Mouse (Mus musculus) c-Kit-positive CD71-negative TER-119-negative erythroid progenitor cells, embryonic 14.5 days (primary cell): ENCODE data around the gene Prune1.

ENCODE experiments used
- DNase-seq: peaks from one replicate; pipeline ENCODE4 v3.0.0-alpha.2; 2013; ENCODE audit warnings: low read depth

Prune1 gene

DNA sequence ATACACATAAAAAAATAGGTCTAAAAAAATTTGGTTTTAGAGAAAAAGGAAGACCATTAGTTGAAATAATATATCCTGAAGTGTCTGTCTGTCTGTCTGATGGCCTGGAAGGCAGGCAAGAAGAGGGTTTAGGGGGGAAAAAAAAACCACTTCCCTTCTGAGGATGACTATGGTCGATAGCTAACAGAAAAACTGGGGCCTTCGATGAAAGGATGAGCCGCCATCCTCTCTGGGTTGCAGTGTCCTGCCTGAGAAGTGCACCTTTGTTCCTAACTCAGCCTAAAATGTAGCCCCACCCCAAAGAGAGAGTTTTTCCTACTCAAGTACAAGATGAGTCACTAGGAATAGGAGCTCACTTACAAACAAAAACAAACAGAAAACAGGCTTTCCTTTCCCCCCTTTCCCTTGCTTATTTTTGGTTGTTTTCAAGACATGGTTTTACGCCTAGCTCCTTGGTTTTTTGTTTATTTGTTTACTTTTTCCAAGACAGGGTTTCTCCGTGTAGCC is 5.4 kb downstream of the Prune1 start:
- no peak for DNase-seq

DNA sequence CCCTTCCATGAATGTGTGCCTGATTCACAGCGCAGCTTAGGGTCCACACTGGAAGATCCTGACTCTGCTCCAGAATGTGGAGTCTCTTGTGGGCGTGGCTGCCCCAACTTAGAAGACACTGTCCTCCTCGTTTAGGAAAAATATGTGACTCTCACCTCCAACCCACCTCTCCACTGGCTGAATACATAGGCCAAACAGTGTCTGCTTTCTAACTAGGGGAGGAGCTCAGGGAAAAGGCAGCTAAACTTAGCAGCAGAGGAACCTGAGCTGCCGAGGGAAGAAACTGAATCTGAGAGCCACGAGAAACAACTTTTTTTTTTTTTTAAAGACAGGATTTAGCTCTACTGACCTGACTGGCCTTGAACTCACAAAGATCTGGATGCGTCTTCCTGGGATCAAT is 6.7 kb downstream of the Prune1 start:
- no peak for DNase-seq

DNA sequence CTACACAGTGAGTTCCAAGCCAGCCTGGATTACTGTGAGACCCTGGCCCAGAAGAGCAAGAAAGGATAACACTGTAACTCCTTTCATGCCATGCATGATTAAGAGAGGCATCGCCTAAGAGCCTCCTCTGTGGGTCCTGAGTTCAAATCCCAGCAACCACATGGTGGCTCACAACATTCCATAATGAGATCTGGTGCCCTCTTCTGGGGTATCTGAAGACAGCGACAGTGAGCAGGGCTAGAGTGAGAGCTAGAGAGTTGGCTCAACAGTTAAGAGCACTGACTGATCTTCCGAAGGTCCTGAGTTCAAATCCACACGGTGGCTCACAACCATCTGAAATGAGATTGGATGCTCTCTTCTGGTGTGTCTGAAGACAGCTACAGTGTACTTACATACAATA is 7.4 kb downstream of the Prune1 start:
- DNase-seq, result no peak

DNA sequence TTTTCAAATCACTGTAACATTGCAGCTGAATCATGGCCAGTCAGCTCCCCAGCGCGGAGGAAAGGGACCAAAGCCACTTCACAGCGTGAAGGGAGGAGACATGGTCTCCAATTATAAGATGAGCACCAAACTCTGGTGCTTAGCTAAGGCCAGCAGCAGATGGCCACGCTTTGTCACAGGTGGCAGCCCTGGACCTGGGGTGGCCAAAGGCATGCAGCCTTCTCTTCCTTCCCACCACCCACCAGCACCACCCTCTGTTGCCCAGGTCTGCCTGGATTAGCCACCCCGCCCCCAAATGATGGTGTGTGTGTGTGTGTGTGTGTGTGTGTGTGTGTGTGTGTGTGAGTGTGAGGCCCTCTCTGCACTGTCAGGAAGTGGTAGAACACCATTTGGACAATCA is 8.4 kb downstream of the Prune1 start:
- no peak for DNase-seq

DNA sequence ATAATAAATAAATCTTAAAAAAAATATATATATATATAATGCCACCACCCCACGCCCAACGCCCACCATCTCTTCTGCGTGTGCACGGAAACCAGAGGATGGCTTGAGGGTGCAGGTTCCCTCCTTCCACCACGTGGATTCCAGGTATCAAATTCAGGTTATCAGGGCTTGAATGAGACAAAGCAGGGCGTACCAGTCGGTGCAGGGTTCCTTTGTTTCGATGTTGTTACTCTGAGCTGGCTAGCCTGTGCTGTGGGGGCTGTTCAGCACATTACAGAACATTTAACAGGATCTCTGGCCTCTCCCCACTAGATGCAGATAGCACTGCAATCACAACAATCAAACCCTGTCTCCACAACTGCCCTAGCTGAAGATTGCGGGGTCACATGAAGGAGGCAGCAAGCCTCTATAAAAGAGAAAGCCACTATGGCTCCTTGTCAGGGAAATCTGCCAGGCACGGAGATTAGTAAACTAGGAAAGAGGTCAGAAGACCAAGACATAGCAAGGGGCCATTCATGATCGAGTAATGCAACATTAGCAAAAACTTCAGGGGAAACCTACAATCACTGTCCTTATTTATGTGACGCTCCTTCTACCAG is 11.0 kb downstream of the Prune1 start:
- no peak for DNase-seq

DNA sequence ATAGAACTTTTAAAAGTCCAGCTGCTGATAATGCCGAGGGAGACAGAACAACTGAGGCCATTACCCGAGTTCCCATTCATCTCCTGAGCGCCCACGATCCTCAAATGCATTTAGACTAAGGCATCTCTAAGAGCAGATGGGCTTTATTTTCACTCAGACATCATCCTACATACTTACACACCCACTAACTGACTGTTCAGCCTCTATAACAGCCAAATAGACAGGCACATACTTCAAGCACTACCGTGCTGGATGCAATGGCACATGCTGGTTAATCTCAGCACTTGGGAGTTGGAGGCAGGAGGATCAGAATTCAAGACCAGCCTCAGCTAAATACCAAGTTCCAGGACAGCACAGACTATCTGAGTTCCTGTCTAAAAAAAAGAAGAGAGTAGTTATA is 12.1 kb downstream of the Prune1 start:
- no peak for DNase-seq

DNA sequence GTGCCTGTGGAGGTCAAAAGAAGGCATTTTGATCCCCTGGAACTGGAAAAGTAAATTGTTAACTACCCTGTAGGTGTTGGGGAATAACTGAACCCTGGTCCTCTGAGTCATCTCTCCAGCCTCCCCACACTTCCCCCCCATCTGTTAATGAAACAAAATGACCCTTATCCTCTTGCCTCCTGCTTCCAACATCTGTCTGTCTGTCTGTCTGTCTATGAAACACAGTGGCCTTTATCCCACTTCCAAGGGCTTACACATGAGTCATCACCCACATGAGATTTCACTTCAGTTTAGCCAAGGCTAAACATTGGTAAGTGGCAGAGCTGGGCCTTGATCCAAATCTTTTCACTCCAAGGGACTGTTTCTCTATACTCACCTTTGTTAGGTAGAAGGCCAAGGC is 14.0 kb downstream of the Prune1 start:
- no peak for DNase-seq

DNA sequence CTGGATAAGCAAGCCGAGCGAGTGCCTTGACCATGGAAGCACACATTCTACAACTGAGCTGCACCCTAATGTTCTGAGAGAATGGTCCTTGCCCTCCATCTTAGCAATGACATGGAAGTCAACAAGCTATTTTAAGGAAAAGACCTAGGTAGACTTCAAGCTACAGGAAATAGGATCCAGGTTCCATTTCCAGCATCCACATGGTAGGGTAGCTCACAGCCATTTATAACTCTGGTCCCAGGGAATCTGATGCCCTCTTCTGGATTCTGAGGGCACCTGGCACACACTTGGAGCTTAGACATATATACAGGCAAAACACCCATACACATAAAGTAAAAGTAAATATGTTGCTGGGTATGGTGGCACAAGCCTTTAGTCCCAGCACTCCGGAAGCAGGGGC is 15.8 kb downstream of the Prune1 start:
- DNase-seq, result no peak

DNA sequence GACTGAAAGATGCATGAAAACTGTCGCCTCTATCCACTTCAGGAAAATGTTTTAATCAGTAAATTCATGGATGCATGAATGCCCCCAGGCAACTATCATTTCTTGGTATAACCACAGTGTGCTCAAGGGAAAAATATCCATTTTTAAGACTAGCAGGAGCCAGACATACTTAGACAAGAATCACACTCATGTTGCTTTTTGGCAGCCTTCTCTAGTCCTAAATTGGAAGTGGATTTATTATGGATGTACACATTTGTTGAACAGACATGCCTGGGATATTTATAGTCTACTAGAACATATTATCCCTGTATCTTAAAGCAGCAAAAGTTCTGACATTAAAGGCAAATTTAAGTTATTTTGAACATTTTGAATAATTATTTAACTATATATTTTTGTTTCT is 17.2 kb downstream of the Prune1 start:
- DNase-seq, result no peak

DNA sequence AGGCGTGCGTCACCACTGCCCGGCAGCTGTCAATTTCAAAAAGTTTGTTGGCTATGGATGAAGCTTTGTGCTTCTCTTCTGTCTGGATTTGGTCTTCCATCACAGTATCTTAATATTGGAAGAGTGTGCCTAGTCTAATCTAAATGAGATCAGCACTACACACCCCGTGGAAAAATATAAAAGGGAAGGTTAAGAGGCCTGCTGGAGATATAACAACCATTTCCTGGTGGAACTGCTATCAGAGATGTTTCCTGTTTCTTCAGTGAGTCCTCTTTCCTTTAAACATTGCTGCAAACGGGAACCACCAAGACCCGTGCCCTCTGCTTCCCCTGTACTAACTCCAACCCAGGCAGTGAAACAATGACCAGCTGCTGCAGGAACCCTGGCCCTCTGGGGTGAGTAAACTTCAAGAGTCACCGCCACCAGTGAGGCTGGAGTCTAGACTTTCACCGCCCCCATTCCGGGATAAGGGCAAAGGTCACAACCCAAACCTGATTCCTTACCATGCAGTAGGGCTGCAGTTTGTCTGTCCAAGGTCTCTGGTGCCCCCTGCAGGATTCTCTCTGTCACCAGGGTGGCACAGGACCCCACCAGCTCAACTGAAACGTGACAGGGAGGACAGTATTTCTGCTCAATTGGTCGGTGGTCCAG is 18.7 kb downstream of the Prune1 start:
- DNase-seq, result peak; percentile 57

DNA sequence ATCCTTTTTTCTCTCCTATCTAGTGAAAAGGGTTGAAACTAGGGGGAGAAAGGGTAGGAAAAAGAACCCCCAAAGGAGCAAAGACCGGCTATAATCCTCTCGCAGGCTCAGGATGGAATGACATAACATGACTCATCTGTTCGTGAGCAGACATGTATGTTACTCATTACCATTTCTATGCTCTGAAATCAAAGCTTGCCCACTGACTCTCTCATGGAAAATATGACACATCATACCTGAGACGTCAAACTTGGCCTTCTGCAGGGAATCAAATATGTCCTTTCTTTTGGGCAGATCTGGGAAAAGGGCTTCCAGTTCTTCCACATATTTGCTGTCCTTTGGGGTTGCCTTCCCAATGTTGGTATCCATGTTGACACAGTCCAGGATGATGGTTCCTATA is 19.9 kb downstream of the Prune1 start:
- no peak for DNase-seq

DNA sequence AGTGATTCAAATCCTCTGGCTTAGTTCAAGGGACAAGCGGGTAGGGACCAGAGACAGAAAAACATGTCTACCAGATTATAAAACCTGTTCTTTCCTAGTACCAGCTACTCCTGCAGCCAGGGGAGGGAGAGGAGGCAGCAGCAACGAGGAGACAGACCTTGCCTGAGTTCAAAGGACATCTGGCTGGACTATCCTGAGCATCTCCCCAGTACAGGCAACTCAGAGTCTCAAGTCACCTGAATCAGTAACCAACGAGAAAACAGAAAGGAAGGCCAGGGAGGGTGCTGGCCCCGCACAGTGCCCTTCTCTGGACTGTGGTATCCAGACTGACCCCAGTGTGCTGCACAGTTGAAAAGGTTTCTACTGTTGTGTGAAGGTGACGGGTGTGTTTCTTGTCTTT is 24.9 kb downstream of the Prune1 start:
- DNase-seq, result no peak

DNA sequence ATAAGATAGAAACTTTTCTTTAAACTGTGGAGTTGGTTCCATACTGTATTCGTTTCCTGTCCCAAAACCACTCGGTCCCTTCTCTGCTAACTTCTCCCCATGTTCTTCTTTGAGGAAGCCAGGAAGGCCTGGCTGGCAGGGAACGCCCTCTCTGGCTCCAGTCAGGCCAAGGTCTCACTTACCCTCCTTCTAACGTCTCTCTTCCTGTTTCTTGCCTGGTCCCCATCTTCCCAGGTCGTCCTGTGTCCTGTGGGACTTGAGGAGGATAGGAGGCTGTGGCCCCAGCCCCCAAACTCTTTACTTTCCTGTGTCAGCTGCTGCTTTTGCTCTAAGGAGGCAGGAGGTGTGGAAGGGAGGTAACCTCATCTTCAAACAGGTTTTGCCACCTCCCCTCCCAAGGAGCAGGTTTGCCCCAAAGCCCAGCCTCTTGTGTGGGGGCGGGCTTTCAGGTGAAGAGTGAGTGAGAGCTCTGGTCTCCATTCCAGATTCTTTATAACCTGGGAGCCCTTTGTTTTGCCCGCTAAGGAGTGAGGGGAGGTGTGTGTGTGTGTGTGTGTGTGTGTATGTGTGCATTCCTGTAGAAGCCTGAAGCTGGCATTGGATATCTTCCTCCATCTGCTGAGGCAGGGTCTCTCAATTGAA is 31.0 kb downstream of the Prune1 start, which contains the start of gene Bnipl:
Bnipl (minus strand) TSS at position 411 of the 642 bp plus-strand sequence.
- DNase-seq, result no peak

DNA sequence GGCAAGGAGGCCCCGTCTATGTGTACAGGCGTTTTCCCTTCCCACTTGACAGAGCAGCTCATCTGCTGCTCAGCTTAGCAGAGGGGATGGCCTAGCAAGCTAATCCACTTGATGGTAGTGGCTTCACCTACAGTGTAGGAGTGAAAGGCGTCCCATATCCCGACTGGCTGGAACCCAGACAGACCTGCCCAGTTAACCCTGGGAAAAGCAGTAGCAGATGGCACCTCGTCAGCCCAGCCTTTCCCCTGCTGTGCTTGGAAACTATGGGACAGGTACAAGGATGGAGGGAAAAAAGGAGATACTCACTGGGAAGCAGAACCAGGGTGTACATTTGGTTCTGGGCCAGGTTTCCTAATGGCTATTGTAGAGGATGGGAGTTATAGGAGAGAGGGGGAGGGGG is 31.5 kb downstream of the Prune1 start:
- no peak for DNase-seq

DNA sequence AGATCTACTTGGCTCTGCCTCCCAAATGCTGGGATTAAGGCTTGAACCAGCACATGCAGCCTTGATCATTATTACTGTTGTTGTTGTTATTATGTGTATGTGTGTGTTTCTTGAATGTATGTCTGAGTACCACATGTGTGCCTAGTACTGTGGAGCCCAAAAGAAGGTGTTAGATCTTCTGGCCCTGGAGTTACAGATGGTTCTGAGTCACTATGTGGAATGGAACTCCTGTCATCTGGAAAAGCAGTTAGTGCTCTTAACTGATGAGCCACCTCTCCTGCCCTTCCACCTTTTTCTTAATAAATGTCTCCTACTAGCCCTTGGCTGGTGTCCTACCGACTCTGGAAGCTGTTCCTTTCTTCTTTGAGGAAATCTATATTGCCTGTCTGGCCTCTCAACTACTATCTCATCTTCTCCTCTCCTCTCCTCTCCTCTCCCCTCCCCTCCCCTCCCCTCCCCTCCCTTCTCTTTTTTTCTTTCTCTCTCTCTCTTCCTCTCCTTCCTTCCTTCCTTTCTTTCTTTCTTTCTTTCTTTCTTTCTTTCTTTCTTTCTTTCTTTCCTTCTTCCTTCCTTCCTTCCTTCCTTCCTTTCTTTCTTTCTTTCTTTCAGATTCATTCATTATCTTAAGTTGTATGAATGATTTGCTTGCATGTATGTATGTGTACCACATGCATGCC is 34.1 kb downstream of the Prune1 start:
- DNase-seq, result no peak

DNA sequence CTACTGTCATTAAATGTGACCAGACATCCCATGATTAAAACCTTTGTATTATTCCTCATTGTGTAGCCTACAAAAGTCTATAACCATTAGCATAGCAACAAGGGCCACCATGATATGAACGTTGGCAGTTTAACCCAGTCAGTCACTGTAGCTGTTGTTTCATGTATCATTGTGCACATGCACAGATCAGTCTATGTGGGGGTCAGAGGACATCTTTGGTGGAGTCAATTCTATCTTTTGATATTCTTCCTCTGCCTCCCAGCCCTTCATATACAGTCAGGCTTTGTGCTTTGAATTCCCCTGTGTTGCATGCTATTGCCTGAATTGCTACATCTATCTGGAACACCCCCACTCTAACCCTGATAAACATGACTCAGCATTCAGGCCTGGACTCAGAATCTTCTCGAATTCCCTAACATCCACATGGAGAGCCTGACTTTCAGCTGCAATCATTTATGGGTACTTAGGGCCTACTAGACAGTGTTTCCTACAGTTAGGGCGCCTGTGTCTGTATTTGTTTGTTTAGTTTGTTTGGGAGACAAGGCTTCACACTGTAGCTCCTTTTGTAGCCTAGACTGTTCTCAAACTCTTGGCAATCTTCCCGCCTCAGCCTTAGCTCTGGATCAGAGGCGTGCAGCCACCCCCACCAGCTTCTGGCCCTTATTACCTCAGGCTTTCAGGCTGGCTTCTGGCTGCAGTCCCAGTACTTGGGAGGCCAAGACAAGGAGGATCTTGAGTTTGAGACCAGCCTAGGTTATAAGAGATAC is 35.2 kb downstream of the Prune1 start:
- no peak for DNase-seq

DNA sequence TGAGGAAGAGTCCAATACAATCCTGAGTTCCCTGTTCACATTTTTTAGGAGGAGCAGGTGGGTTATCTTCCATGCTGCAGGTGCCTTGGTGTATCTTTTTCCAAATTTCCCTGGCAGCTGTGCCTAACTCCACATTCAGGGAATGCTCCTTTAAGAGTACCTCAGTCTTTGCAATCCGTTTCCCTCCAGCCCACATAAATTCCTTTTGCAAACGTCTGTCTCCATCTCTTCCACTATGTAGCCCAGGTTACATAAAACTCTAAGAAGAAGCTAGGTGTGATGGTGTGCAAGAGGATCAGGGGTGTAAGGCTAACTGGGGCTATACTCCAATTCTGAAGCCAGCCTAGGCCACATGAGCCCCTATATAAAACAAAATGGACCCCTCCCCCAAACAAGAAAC is 38.8 kb downstream of the Prune1 start:
- DNase-seq, result no peak

DNA sequence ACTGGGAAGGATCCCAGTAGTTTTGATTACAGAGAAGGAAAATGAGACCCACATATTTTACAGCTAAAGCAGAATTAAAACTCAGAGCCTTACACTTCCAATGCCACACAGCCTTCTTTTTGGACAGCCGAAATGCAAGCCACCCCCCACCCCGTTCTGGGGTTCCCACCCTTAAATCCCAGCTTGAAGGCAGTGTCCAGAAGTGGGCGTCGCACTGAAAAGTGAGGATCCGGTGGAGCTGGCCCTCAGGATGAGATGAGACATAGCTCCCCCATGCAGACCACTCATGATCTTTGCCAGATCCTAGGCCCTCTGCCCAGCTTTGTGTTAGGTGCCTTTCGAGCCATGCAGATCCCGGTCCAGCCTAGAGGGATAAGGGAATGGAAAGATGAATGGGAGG is 40.4 kb downstream of the Prune1 start, which contains the start of gene Gm128:
Gm128 (minus strand) TSS at position 101 of the 400 bp plus-strand sequence.
- DNase-seq, result no peak

DNA sequence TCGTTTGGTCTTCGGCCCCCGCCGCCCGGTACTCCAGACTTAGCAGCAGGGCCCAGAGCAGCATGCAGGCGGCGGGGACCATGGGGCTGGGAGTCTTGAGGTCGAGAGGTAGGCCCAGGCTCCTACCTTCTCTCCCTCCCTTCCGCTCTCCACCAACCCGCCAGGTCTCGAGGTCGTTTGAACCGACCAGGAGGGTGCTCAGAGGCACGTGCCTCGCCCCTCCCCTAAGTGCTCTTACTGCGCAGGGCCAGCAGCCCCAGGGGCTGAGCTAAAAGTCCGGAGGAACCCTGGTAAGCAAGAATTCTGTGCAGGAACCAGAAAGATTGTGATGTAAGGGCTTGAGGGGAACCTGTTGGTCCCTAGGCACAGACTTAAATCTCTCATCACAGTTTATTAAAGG is 41.0 kb downstream of the Prune1 start:
- no peak for DNase-seq

DNA sequence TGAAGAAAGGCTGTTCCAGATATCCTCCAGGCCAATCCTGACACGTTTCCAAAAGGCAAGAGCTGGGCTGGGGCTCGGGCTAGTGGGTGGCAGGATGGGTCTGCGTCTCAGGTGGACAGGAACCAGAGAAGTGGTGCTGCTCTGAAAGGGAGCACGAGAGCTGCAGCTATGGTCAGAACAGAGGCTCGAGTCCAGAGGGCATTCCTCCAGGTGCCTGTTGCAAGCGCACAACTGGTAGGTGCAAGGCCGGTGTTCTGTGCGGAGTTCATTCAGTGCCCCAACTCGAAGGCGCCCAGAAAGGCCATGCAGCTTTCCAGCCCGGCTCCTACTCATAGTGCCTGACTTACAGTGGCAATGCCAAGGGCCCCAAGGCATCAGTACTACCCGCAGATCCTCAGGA is 41.9 kb downstream of the Prune1 start:
- no peak for DNase-seq

DNA sequence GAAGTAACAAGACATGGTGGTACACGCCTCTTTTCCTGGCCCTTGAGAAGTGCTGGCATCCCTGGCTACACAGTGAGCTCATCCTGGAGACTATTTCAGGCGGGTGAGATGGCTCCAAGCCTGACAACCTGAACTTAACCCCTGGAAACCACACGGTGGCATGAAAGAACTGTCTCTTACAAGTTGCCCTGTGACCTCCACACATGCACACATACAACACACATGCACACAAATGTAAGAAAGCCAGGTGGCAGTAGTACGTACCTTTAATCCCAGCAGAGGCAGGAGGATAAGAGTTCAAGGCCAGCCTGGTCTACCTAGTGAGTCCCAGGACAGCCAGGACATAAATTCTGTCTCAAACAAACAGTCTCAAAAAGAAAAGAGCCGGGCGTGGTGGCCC is 42.9 kb downstream of the Prune1 start:
- DNase-seq, result no peak

DNA sequence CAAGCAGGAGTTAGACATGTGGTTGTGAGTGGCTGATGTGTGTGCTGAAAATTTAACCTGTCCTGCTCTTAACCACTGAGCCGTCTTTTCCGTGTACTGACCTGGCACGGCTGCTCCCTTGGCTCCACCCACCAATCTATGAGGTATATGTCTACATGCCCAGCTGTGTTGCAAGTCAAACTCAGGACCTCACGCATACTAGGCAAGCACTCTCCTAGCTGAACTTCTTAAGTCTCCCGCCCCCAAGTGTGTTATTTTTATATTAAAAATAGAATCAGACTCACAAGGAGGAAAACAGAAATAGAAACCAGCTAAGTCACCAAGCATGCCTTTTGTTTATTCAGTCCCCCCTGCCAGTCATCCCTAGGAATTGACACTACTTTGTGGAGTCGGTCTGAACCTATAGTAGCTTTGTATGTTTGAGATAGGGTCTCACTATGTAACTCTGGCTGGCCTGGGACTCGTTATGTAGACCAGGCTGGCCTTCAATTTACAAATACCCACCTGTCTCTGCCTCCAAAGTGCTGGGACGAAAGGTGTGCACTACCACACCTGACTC is 44.3 kb downstream of the Prune1 start:
- no peak for DNase-seq
